Mouse (Mus musculus) limb, embryonic 12.5 days (tissue): ENCODE measurements around the gene Olfr1113. TPM values are rescaled to one million over a fixed set of nuclear protein-coding genes. Genes with fewer than 3 reads are reported as not detected.
"Not testable (repeated sequence)": the region's sequence is repeated elsewhere in the genome, so short reads cannot be mapped to it uniquely, and the experiment has no call there.

Experiments used
- ATAC-seq: fragments of 200-750 bp; cut with Nextera tagmentation; 2 replicates; pipeline ENCODE4 v1.8.0; 2017; ENCODE audit warnings: low read depth, moderate TSS enrichment; ENCODE audit not compliant: insufficient number of reproducible peaks, insufficient read depth, low FRiP score, low TSS enrichment
- H3K27ac ChIP-seq: fragments of 300-500 bp; sonication (generic); 2 replicates; pipeline ENCODE4 v1.5.1; 2016; ENCODE audit warnings: mild to moderate bottlenecking, moderate library complexity
- H3K27me3 ChIP-seq: fragments of 300-500 bp; sonication (generic); 2 replicates; pipeline ENCODE4 v1.6.1; 2016; ENCODE audit warnings: mild to moderate bottlenecking, moderate library complexity
- H3K36me3 ChIP-seq: fragments of 300-500 bp; sonication (generic); 2 replicates; pipeline ENCODE4 v1.6.1; 2016; ENCODE audit warnings: mild to moderate bottlenecking, moderate library complexity
- H3K4me1 ChIP-seq: fragments of 300-500 bp; sonication (generic); replicated peaks from 2 replicates; pipeline ENCODE4 v1.6.1; 2016
- H3K4me2 ChIP-seq: fragments of 300-500 bp; sonication (generic); 2 replicates; pipeline ENCODE4 v1.6.1; 2016; ENCODE audit warnings: mild to moderate bottlenecking, moderate library complexity
- H3K4me3 ChIP-seq: fragments of 300-500 bp; sonication (generic); replicated peaks from 2 replicates; pipeline ENCODE4 v1.5.1; 2016; ENCODE audit warnings: mild to moderate bottlenecking
- H3K9ac ChIP-seq: fragments of 300-500 bp; sonication (generic); replicated peaks from 2 replicates; pipeline ENCODE4 v1.6.1; 2016; ENCODE audit warnings: mild to moderate bottlenecking, moderate library complexity
- H3K9me3 ChIP-seq: fragments of 300-500 bp; sonication (generic); 2 replicates; pipeline ENCODE4 v1.6.1; 2016; ENCODE audit warnings: mild to moderate bottlenecking, moderate library complexity
- WGBS: fragments of 180-500 bp; shearing (Covaris S2); methylation state at CpG from one replicate; pipeline ENCODE4 v1.1.7; 2016; 5-methylcytosine and 5-hydroxymethylcytosine counted together
- microRNA-seq: library from miRNA; unstranded; fragments of <30 nt; microRNA quantifications from one replicate; pipeline ENCODE4, GENCODE M21; 2017
- polyA plus RNA-seq: library from polyadenylated mRNA; unstranded; fragments of >200 nt; fragmentation: Nextera tagmentation; extraction: Ambion mirVana; gene quantifications from 2 replicates; pipeline ENCODE4 v1.2.1, GENCODE M21; 2016

The Olfr1113 gene
- not detected in 2 replicates for polyA plus RNA-seq

- Histone ChIP-seq H3K27ac (no peak within 1 kb of the TSS), H3K9me3 (no peaks in the 10 kb centered on the region), H3K4me3 (no peak within 1 kb of the TSS), H3K4me2 (no peak within 1 kb of the TSS), H3K36me3 (no peaks in the 10 kb centered on the region), H3K4me1 (no peaks in the 10 kb centered on the region), H3K9ac (no peak within 1 kb of the TSS), H3K27me3 (no peaks in the 10 kb centered on the region)
- no peak for ATAC-seq
- WGBS, result 87% methylated on average over 2 of the region's 2 CpGs
These were observed at the start of gene Olfr1113 for GRCm38 (mm10) chr2:87208670-87209069. Gene Olfr1113 (plus strand): TSS chr2:87208970.

DNA sequence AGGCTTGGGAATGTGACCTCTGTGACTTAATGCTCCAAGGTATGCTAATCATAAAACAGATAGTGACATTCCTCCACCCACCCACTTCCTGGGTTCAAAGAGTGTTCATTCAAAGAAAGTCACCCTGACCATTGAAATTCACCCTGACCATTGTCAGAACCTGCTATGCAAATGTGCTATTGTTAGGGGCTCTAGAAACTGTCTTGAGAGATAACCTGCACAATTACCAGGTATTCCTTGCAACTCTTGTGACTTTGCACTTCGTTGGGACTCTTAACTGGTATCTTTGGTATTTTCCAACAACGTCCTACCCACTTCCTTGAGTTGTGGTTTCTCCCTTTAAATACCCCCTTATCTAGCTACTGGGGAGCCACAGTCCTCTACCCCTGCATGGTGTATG lies 41.0 kb upstream of the Olfr1113 start:
- H3K4me1 ChIP-seq, H3K4me3 ChIP-seq, H3K27ac ChIP-seq, ATAC-seq, H3K9ac ChIP-seq, H3K9me3 ChIP-seq, H3K4me2 ChIP-seq, H3K36me3 ChIP-seq, H3K27me3 ChIP-seq: not testable (repeated sequence)
- WGBS, result 86% methylated on average over 2 of the region's 2 CpGs

- Histone ChIP-seq H3K4me1 (no peaks in the 10 kb centered on the region), H3K4me3 (no peak within 1 kb of the TSS), H3K36me3 (no peaks in the 10 kb centered on the region), H3K27me3 (no peaks in the 10 kb centered on the region), H3K4me2 (no peak within 1 kb of the TSS), H3K27ac (no peak within 1 kb of the TSS), H3K9ac (no peak within 1 kb of the TSS), H3K9me3 (no peaks in the 10 kb centered on the region)
- WGBS, result 84% methylated on average over 1 of the region's 1 CpGs
- ATAC-seq, result no peak
These were observed 21.3 kb upstream of the Olfr1113 start, which contains the start of gene Olfr1112 for GRCm38 (mm10) chr2:87187498-87187897. Gene Olfr1112 (plus strand): TSS chr2:87187798.

DNA sequence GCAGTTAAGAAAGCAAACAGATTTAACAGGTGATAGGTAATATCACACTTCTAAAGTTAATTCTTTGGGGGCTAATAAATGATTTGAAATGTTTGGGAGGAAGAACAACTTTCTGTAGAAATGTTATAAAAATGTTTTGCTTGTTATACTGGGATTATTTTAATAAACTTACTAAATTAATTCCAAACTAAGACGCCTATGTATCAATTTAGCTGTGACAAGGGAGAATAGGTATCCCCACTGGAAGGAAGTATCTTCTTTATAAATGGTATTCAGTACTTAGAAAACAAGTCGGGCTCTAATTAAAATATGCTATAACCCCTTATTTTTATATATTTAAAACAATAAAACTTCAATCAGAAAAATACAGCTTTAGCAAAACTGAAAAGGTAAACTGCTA lies 38.9 kb downstream of the Olfr1113 start, which contains the start of gene Olfr1115:
Gene Olfr1115, plus strand, starts transcription at position 301 of the 400 bp plus-strand sequence.
- no peak within 1 kb of the TSS for H3K27ac ChIP-seq
- H3K36me3 ChIP-seq, result no peaks in the 10 kb centered on the region
- WGBS, result 84% methylated on average over 2 of the region's 2 CpGs
- H3K27me3 ChIP-seq, result no peaks in the 10 kb centered on the region
- no peak for ATAC-seq
- H3K9ac ChIP-seq, result no peak within 1 kb of the TSS
- no peak within 1 kb of the TSS for H3K4me3 ChIP-seq
- H3K4me2 ChIP-seq, result no peak within 1 kb of the TSS
- H3K9me3 ChIP-seq, result no peaks in the 10 kb centered on the region
- no peaks in the 10 kb centered on the region for H3K4me1 ChIP-seq

Small RNA genes lying within 50 kb of the gene (microRNA-seq; reads per million reads assigned to microRNA genes)
- gene Gm27438, result not detected

Other genes starting within 250 kb of the Olfr1113 start
- gene Olfr1099, start 248.3 kb upstream of the Olfr1113 start, polyA plus RNA-seq, result not detected in 2 replicates
- not detected in 2 replicates for gene Olfr1100, start 229.0 kb upstream of the Olfr1113 start, polyA plus RNA-seq
- gene Olfr1101, start 217.7 kb upstream of the Olfr1113 start, polyA plus RNA-seq, result not detected in 2 replicates
- gene Olfr1102, start 210.6 kb upstream of the Olfr1113 start, polyA plus RNA-seq, result not detected in 2 replicates
- gene Olfr1104, start 181.9 kb upstream of the Olfr1113 start, polyA plus RNA-seq, result not detected in 2 replicates
- not detected in 2 replicates for gene Olfr1105, start 172.4 kb upstream of the Olfr1113 start, polyA plus RNA-seq
- gene Olfr1106, start 156.7 kb upstream of the Olfr1113 start, polyA plus RNA-seq, result not detected in 2 replicates
- gene Olfr1107, start 133.2 kb upstream of the Olfr1113 start, polyA plus RNA-seq, result not detected in 2 replicates
- not detected in 2 replicates for gene Olfr1109, start 113.0 kb upstream of the Olfr1113 start, polyA plus RNA-seq
- gene Olfr259, start 94.4 kb upstream of the Olfr1113 start, polyA plus RNA-seq, result not detected in 2 replicates
- not detected in 2 replicates for gene Olfr1110, start 68.7 kb upstream of the Olfr1113 start, polyA plus RNA-seq
- gene Olfr1111, start 56.3 kb upstream of the Olfr1113 start, polyA plus RNA-seq, result not detected in 2 replicates
- not detected in 2 replicates for gene Olfr1112, start 21.2 kb upstream of the Olfr1113 start, polyA plus RNA-seq
- not detected in 2 replicates for gene Olfr1115, start 39.0 kb downstream of the Olfr1113 start, polyA plus RNA-seq
- not detected in 2 replicates for gene Olfr1116, start 58.6 kb downstream of the Olfr1113 start, polyA plus RNA-seq
- not detected in 2 replicates for gene Olfr1118, start 98.6 kb downstream of the Olfr1113 start, polyA plus RNA-seq
- not detected in 2 replicates for gene Olfr1120, start 145.8 kb downstream of the Olfr1113 start, polyA plus RNA-seq
- not detected in 2 replicates for gene Olfr1121, start 160.9 kb downstream of the Olfr1113 start, polyA plus RNA-seq
- not detected in 2 replicates for gene Olfr1122, start 176.9 kb downstream of the Olfr1113 start, polyA plus RNA-seq
- not detected in 2 replicates for gene Olfr1123, start 207.7 kb downstream of the Olfr1113 start, polyA plus RNA-seq
- gene Olfr1124, start 221.3 kb downstream of the Olfr1113 start, polyA plus RNA-seq, result 0.08 and 0.09 TPM in 2 replicates
- gene Olfr1126, start 245.0 kb downstream of the Olfr1113 start, polyA plus RNA-seq, result not detected in 2 replicates